Comparison of ENCODE assay signal across 8 mouse cellular contexts in genomic region chr11:101626995-101627856, GRCm38 (mm10). TPM values are rescaled to one million over a fixed set of nuclear protein-coding genes. Genes with fewer than 3 reads are reported as not detected.
DNase-seq lines count a peak whose midpoint lies in the region; ATAC-seq and TF ChIP-seq lines count a peak whose summit lies in the region.

Rdm1 (plus strand) TSS chr11:101627195.

- TF ChIP-seq CTCF in liver, embryonic 14.5 days (IDR thresholded peaks at IDR 0.05; ENCODE audit: low read depth): no peak; the same call in 1 of the 2 replicates

- H3K4me1 ChIP-seq in brown adipose tissue, adult 24 weeks (ENCODE audit: control insufficient read depth, insufficient read depth, insufficient read length, low read length): no peaks in the 10 kb centered on the region
- H3K4me1 ChIP-seq in heart, embryonic 13.5 days: peaks cover 9% of the 10 kb centered on the region
- peaks cover 4 to 7% of the 10 kb centered on the region in 2 experiments; a peak in 3 of 4 replicates for H3K4me1 ChIP-seq in liver, embryonic 14.5 days (replicated peaks; ENCODE audit: control insufficient read depth in 2 of 2, insufficient read depth in 2 of 2, low read length in 1 of 2)
- H3K4me1 ChIP-seq in neural tube, embryonic 12.5 days: no peaks in the 10 kb centered on the region; the same call in 1 of the 2 replicates

- peak within 1 kb of the TSS; percentile 96 for H3K27ac ChIP-seq in brown adipose tissue, adult 24 weeks (replicated peaks; ENCODE audit: low read depth, low read length)
- H3K27ac ChIP-seq in heart, embryonic 13.5 days (replicated peaks): peak within 1 kb of the TSS; percentile 99
- peak within 1 kb of the TSS; percentile 98 for H3K27ac ChIP-seq in liver, embryonic 14.5 days
- peak within 1 kb of the TSS; percentile 87 for H3K27ac ChIP-seq in neural tube, embryonic 12.5 days

- H3K4me3 ChIP-seq in brown adipose tissue, adult 24 weeks (ENCODE audit: insufficient read depth, low read depth, low read length): peak within 1 kb of the TSS; percentile 74
- peak within 1 kb of the TSS; percentile 69 for H3K4me3 ChIP-seq in heart, embryonic 13.5 days
- peak within 1 kb of the TSS; percentile 53 to 64 for H3K4me3 ChIP-seq in liver, embryonic 14.5 days (ENCODE audit: insufficient read depth in 1 of 2, low read depth in 2 of 2, low read length in 2 of 2)
- peak within 1 kb of the TSS; percentile 51 for H3K4me3 ChIP-seq in neural tube, embryonic 12.5 days

- TF ChIP-seq EP300 in liver, embryonic 14.5 days (IDR thresholded peaks at IDR 0.05; ENCODE audit: low read depth): peak; percentile 38

- no peaks in the 10 kb centered on the region for H3K27me3 ChIP-seq in heart, embryonic 13.5 days (replicated peaks)
- H3K27me3 ChIP-seq in liver, embryonic 14.5 days (ENCODE audit: control insufficient read depth, insufficient read depth, low read length): no peaks in the 10 kb centered on the region
- no peaks in the 10 kb centered on the region for H3K27me3 ChIP-seq in neural tube, embryonic 12.5 days (replicated peaks)

- peak; percentile 45 for DNase-seq in fat pad, adult 2 months (ENCODE audit: extremely low read depth, low read depth, low spot score)
- peak; percentile 91 for DNase-seq in kidney, postnatal 10 days
- peak; percentile 71 to 89 (median 86) for DNase-seq in liver, embryonic 14.5 days (ENCODE audit: low read depth in 3 of 3, low spot score in 3 of 3)
- peak; percentile 83 for DNase-seq in telencephalon, adult 2 months (ENCODE audit: low read depth, low spot score)

- peak; percentile 76 for ATAC-seq in CD4-positive, CD25-positive, alpha-beta regulatory T cell, adult 4 months
- peak; percentile 69; the same call in 1 of the 2 replicates for ATAC-seq in heart, embryonic 13.5 days (ENCODE audit: extremely low read depth, insufficient number of reproducible peaks, low FRiP score, low TSS enrichment)
- peak; percentile 90 for ATAC-seq in liver, embryonic 14.5 days (ENCODE audit: insufficient read depth)
- peak; percentile 73 for ATAC-seq in neural tube, embryonic 12.5 days (ENCODE audit: low FRiP score, low read depth)

- no peaks in the 10 kb centered on the region for H3K9me3 ChIP-seq in heart, embryonic 13.5 days
- no peaks in the 10 kb centered on the region for H3K9me3 ChIP-seq in liver, embryonic 14.5 days (ENCODE audit: control insufficient read depth, low read length)
- no peaks in the 10 kb centered on the region for H3K9me3 ChIP-seq in neural tube, embryonic 12.5 days

- WGBS in heart, embryonic 13.5 days: under 1% methylated on average over 34 of the region's 34 CpGs
- WGBS in liver, embryonic 14.5 days (ENCODE audit: insufficient replicate concordance): under 1% methylated on average over 32 of the region's 34 CpGs
- under 1% methylated on average over 34 of the region's 34 CpGs for WGBS in neural tube, embryonic 12.5 days

- H3K9ac ChIP-seq in heart, embryonic 13.5 days: peak within 1 kb of the TSS; percentile 91
- H3K9ac ChIP-seq in liver, embryonic 14.5 days (replicated peaks): peak within 1 kb of the TSS; percentile 80
- peak within 1 kb of the TSS; percentile 59 for H3K9ac ChIP-seq in neural tube, embryonic 12.5 days

- H3K4me2 ChIP-seq in heart, embryonic 13.5 days: peak within 1 kb of the TSS; percentile 80
- peak within 1 kb of the TSS; percentile 65 for H3K4me2 ChIP-seq in liver, embryonic 14.5 days (ENCODE audit: low read depth)
- peak within 1 kb of the TSS; percentile 73 for H3K4me2 ChIP-seq in neural tube, embryonic 12.5 days (replicated peaks)

- peaks cover 10% of the 10 kb centered on the region; the same call in 1 of the 2 replicates for H3K36me3 ChIP-seq in heart, embryonic 13.5 days
- H3K36me3 ChIP-seq in liver, embryonic 14.5 days (replicated peaks; ENCODE audit: control insufficient read depth, insufficient read depth, low read depth): no peaks in the 10 kb centered on the region
- H3K36me3 ChIP-seq in neural tube, embryonic 12.5 days: no peaks in the 10 kb centered on the region

RNA-seq across cellular contexts. Expression of gene Rdm1, which starts in this region (rescaled TPM):
- 10 to 100 TPM; 86.2 to 93.4 TPM for polyA plus RNA-seq in CD4-positive, CD25-positive, alpha-beta regulatory T cell, adult 4 months (2017; shearing (Covaris generic))
- 27.0 and 33.3 TPM in 2 replicates for polyA plus RNA-seq in brown adipose tissue, adult 24 weeks (2012; ENCODE audit: insufficient read depth, insufficient read length, missing spikeins)
- 31.8 and 37.0 TPM in 2 replicates for polyA plus RNA-seq in heart, embryonic 13.5 days (2015; fragmentation: Nextera tagmentation; extraction: Ambion mirVana)
- 3.8 and 5.7 TPM in 2 replicates for polyA plus RNA-seq in liver, embryonic 14.5 days (2012; rRNA removed)
- polyA plus RNA-seq in liver, embryonic 14.5 days (2014; fragmentation: Nextera tagmentation; extraction: Ambion mirVana): 9.4 and 10.4 TPM in 2 replicates
- polyA plus RNA-seq in neural tube, embryonic 12.5 days (2016; fragmentation: Nextera tagmentation; extraction: Ambion mirVana): 28.3 and 35.0 TPM in 2 replicates

Comparison
In these comparisons a context has a peak if more than half of its experiments do, and no peak if none do; other contexts are left out.
1. Peak in every context shown above with its lines: DNase-seq, ATAC-seq, H3K4me3 ChIP-seq and H3K27ac ChIP-seq.